Mouse (Mus musculus): Measurements from ENCODE around the gene Zfp46. TPM values are rescaled to one million over a fixed set of nuclear protein-coding genes. Genes with fewer than 3 reads are reported as not detected.

The Zfp46 gene
- polyA plus RNA-seq, 1 experiment from 2014 or later, result 1.9 TPM

DNA sequence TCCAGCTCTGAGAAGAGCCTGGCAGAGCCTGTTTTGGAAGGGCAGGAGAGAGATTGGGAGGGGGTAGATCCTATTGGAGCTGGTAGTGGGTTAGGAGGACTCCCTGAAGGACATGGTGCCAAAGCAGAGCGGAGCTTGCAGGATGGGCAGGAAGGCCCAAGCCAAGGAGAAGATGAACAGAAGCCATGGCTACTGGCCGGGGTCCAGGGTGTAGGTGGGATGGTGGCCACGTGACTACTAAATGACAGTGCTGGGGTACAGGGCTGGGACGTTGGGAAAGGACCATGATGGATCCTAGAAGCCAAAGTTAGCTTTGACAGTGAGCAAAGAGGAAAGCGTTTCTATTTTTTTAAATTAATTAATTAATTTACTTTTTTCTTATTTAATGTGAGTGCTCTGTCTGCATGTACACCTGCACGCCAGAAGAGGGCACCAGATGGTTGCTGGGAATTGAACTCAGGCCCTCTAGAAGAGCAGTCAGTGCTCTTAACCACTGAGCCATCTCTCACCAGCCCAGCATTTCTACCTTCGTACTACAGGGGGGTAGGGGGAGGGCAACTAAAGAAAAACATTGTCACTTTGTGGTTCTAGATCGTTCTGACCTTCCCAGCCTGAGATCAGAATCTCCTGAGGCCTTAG, 42.3 kb upstream of the Zfp46 start:
- Histone ChIP-seq H3K27me3 (ENCODE audit: insufficient read depth, low read length) (peaks cover 41% of the 10 kb centered on the region), H3K27ac (ENCODE audit: low read depth) (no peak overlapping the region), H3K4me2 (ENCODE audit: low read depth, low read length) (no peak overlapping the region), H3K4me3 (ENCODE audit: low read depth, low read length) (no peak overlapping the region), H3K4me1 (ENCODE audit: insufficient read depth) (peaks cover 4% of the 10 kb centered on the region; the same call in 1 of the 2 replicates), H3K9me3 (ENCODE audit: low read length) (no peaks in the 10 kb centered on the region), H3K36me3 (replicated peaks; ENCODE audit: insufficient read depth, low read length) (peaks cover 7% of the 10 kb centered on the region; the same call in 1 of the 2 replicates), H3K9ac (replicated peaks) (no peak overlapping the region)
- TF ChIP-seq CTCF (IDR thresholded peaks at IDR 0.05; ENCODE audit: low read depth) (peak; percentile 63), EP300 (IDR thresholded peaks at IDR 0.05; ENCODE audit: low read depth) (no peak)
- 40% methylated on average over 8 of the region's 8 CpGs for whole genome bisulfite sequencing (ENCODE audit: insufficient replicate concordance)
- DNase-seq (no peak), ATAC-seq (no peak)

DNA sequence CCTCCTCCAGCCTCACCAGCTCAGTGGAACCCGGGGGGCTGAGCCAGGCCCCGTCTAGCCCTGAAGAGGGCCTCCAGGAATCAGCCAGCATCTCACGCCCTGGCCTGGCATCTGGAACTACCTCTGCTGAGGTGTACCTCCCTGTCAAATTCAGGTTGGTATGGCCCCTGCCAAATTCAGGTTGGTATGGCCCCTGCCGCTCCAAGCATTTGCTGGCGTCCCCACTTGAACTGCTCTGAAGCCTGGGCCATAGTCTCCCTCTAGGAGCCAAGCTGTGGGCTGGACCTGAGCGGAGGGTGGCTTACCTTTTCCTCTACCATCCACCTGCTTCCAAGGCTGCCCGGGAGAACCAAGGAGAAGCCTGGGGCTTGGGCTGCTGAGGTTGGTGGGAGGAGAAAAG, 41.8 kb upstream of the Zfp46 start:
- DNase-seq, result no peak
- TF ChIP-seq EP300 (IDR thresholded peaks at IDR 0.05; ENCODE audit: low read depth), result no peak
- TF ChIP-seq CTCF (IDR thresholded peaks at IDR 0.05; ENCODE audit: low read depth), result no peak

DNA sequence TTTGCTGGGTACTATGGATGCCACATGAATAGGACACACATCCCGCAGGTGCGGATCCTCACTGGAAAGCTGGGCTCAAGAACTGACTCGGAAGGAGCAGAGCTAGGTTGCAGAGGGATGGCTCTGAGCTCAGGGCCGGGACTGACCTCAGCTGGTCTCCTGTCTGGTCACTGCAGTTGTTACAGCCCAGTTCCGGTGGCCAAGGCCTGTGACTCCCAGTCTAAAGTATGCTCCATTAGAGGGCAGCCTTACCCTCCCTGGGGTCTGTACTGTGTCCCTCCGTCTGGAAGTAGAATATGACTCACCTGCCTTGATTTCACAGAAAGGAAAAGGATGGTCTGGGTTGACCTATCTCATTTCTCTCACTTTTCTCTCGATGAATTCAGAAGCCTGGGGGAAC, 40.3 kb upstream of the Zfp46 start:
- Histone ChIP-seq H3K9me3 (ENCODE audit: low read length) (no peaks in the 10 kb centered on the region), H3K4me1 (ENCODE audit: insufficient read depth) (peaks cover 10% of the 10 kb centered on the region), H3K4me2 (ENCODE audit: low read depth, low read length) (no peak overlapping the region), H3K27ac (ENCODE audit: low read depth) (no peak overlapping the region), H3K4me3 (ENCODE audit: low read depth, low read length) (no peak overlapping the region), H3K9ac (replicated peaks) (no peak overlapping the region), H3K36me3 (replicated peaks; ENCODE audit: insufficient read depth, low read length) (peaks cover 7% of the 10 kb centered on the region; the same call in 1 of the 2 replicates), H3K27me3 (ENCODE audit: insufficient read depth, low read length) (peaks cover 44% of the 10 kb centered on the region)
- no peak for DNase-seq
- no peak for TF ChIP-seq EP300 (IDR thresholded peaks at IDR 0.05; ENCODE audit: low read depth)
- no peak for TF ChIP-seq CTCF (IDR thresholded peaks at IDR 0.05; ENCODE audit: low read depth)
- ATAC-seq, result no peak
- WGBS (ENCODE audit: insufficient replicate concordance), result 63% methylated on average over 7 of the region's 7 CpGs

More for the DNA sequence above, 41.8 kb upstream of the Zfp46 start:
- Histone ChIP-seq H3K9ac (replicated peaks) (no peak overlapping the region), H3K27ac (ENCODE audit: low read depth) (no peak overlapping the region), H3K9me3 (ENCODE audit: low read length) (no peaks in the 10 kb centered on the region), H3K36me3 (replicated peaks; ENCODE audit: insufficient read depth, low read length) (peaks cover 7% of the 10 kb centered on the region; the same call in 1 of the 2 replicates), H3K27me3 (ENCODE audit: insufficient read depth, low read length) (peaks cover 43% of the 10 kb centered on the region), H3K4me1 (ENCODE audit: insufficient read depth) (peaks cover 8% of the 10 kb centered on the region; the same call in 1 of the 2 replicates), H3K4me2 (ENCODE audit: low read depth, low read length) (no peak overlapping the region), H3K4me3 (ENCODE audit: low read depth, low read length) (no peak overlapping the region)
- WGBS (ENCODE audit: insufficient replicate concordance), result 79% methylated on average over 7 of the region's 7 CpGs
- no peak for ATAC-seq

DNA sequence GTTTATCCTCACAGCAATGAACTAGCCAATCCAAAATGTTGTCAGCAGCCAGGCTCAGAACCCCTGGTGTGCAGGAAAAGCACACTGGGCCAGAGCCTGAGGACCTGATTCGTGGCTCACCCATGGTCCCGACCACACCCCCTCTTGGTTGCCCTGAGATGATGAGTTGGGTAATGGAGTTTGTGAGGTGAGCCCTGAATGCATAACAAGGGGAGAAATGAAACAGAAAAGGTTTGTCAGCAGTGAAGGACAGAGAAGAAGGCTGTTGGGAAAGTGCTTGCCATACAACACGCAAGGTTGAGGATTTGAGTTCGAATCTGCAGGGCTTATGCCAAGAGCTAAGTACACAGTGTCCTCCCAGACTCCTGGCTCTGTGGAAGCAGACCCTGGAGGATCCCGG, 38.8 kb upstream of the Zfp46 start:
- Histone ChIP-seq H3K9me3 (ENCODE audit: low read length) (no peaks in the 10 kb centered on the region), H3K4me1 (ENCODE audit: insufficient read depth) (peaks cover 17% of the 10 kb centered on the region), H3K9ac (replicated peaks) (no peak overlapping the region), H3K27ac (ENCODE audit: low read depth) (no peak overlapping the region), H3K27me3 (ENCODE audit: insufficient read depth, low read length) (peaks cover 46% of the 10 kb centered on the region), H3K4me3 (ENCODE audit: low read depth, low read length) (no peak overlapping the region), H3K36me3 (replicated peaks; ENCODE audit: insufficient read depth, low read length) (peaks cover 7% of the 10 kb centered on the region; the same call in 1 of the 2 replicates), H3K4me2 (ENCODE audit: low read depth, low read length) (no peak overlapping the region)
- 39% methylated on average over 5 of the region's 5 CpGs for WGBS (ENCODE audit: insufficient replicate concordance)
- TF ChIP-seq CTCF (IDR thresholded peaks at IDR 0.05; ENCODE audit: low read depth) (no peak), EP300 (IDR thresholded peaks at IDR 0.05; ENCODE audit: low read depth) (no peak)
- no peak for DNase-seq
- no peak for ATAC-seq

DNA sequence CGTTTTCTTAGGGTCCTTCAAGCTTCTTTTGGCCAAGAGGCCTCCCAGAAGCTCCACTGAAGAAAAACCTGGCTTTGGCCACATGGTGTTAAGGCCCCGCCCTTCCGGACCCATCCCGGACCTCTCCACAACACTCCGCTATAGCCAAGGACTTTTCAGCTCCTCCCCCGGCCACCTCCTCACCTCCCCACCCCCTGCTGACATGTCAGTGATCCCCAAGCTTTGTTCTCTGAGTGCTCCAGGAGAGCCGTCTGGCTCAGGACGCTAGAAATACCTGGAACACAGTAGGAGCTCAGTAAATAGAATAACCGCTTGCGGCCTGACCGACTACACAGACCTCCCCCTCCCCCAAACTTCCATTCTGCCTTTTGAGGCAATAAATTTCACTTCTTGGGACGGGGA, 37.9 kb upstream of the Zfp46 start:
- Histone ChIP-seq H3K9me3 (ENCODE audit: low read length) (no peaks in the 10 kb centered on the region), H3K4me1 (ENCODE audit: insufficient read depth) (peaks cover 17% of the 10 kb centered on the region), H3K4me2 (ENCODE audit: low read depth, low read length) (peak overlapping the region; percentile 82), H3K9ac (replicated peaks) (no peak overlapping the region), H3K27me3 (ENCODE audit: insufficient read depth, low read length) (peaks cover 46% of the 10 kb centered on the region), H3K4me3 (ENCODE audit: low read depth, low read length) (peak overlapping the region; percentile 6; the same call in 1 of the 2 replicates), H3K27ac (ENCODE audit: low read depth) (peak overlapping the region; percentile 29; the same call in 1 of the 2 replicates), H3K36me3 (replicated peaks; ENCODE audit: insufficient read depth, low read length) (peaks cover 5% of the 10 kb centered on the region; the same call in 1 of the 2 replicates)
- DNase-seq (peak; percentile 45), ATAC-seq (peak; percentile 45)
- 5% methylated on average over 12 of the region's 12 CpGs for WGBS (ENCODE audit: insufficient replicate concordance)
- no peak for TF ChIP-seq CTCF (IDR thresholded peaks at IDR 0.05; ENCODE audit: low read depth)
- no peak for TF ChIP-seq EP300 (IDR thresholded peaks at IDR 0.05; ENCODE audit: low read depth)

DNA sequence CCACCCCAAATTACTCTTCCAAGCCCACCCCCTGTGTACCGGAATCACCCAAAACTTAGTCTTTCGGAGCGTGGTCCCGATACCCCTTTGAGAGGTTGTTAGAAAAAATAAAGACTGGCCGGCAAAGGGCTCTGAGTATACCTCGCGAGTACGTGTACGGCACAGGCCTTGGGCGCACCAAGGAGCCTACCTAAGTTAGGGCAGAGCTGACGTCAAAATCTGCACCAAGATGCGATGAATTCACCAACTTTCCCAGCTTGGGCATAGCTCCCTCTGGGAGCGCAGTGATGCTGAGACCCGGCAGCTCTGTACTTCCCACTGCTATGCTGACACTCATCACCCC, 37.1 kb upstream of the Zfp46 start:
- no peak for DNase-seq
- Histone ChIP-seq H3K27ac (ENCODE audit: low read depth) (no peak overlapping the region), H3K9me3 (ENCODE audit: low read length) (no peaks in the 10 kb centered on the region), H3K36me3 (replicated peaks; ENCODE audit: insufficient read depth, low read length) (peaks cover 5% of the 10 kb centered on the region; the same call in 1 of the 2 replicates), H3K4me2 (ENCODE audit: low read depth, low read length) (peak overlapping the region; percentile 82), H3K9ac (replicated peaks) (peak overlapping the region; percentile 54; the same call in 1 of the 2 replicates), H3K27me3 (ENCODE audit: insufficient read depth, low read length) (peaks cover 46% of the 10 kb centered on the region), H3K4me3 (ENCODE audit: low read depth, low read length) (peak overlapping the region; percentile 58), H3K4me1 (ENCODE audit: insufficient read depth) (peaks cover 17% of the 10 kb centered on the region)
- 2% methylated on average over 14 of the region's 14 CpGs for WGBS (ENCODE audit: insufficient replicate concordance)
- TF ChIP-seq EP300 (IDR thresholded peaks at IDR 0.05; ENCODE audit: low read depth) (no peak), CTCF (IDR thresholded peaks at IDR 0.05; ENCODE audit: low read depth) (no peak)
- peak; percentile 5; the same call in 1 of the 2 replicates for ATAC-seq

Data from liver, postnatal 0 days (tissue).